Mouse (Mus musculus) testis, adult 2 months (tissue): Measurements from ENCODE around the gene Sorbs1. TPM values are rescaled to one million over a fixed set of nuclear protein-coding genes. Genes with fewer than 3 reads are reported as not detected.

Experiments used
- H3K27ac ChIP-seq: fragments of 200-500 bp; 2 replicates; pipeline ENCODE4 v1.5.1; 2012; ENCODE audit warnings: low read depth, low read length; ENCODE audit not compliant: control insufficient read depth, insufficient read depth
- H3K27me3 ChIP-seq: fragments of 200-500 bp; 2 replicates; pipeline ENCODE4 v1.6.1; 2012; ENCODE audit warnings: mild to moderate bottlenecking, low read length, moderate library complexity; ENCODE audit not compliant: control insufficient read depth, insufficient read depth
- H3K36me3 ChIP-seq: fragments of 200-500 bp; 2 replicates; pipeline ENCODE4 v1.6.1; 2012; ENCODE audit warnings: mild to moderate bottlenecking, low read length; ENCODE audit not compliant: control insufficient read depth, insufficient read depth
- H3K4me1 ChIP-seq: fragments of 200-500 bp; 2 replicates; pipeline ENCODE4 v1.6.1; 2012; ENCODE audit warnings: low read length; ENCODE audit not compliant: control insufficient read depth, insufficient read depth
- H3K4me3 ChIP-seq: fragments of 200-500 bp; 2 replicates; pipeline ENCODE4 v1.5.1; 2012; ENCODE audit warnings: low read depth, mild to moderate bottlenecking, low read length, moderate library complexity, mixed read lengths; ENCODE audit not compliant: control insufficient read depth
- CTCF ChIP-seq: fragments of 200-500 bp; IDR thresholded peaks from 2 replicates; pipeline ENCODE4 v1.5.1; 2012; ENCODE audit warnings: low read depth, mild to moderate bottlenecking, inconsistent platforms, low read length, moderate library complexity; ENCODE audit not compliant: control insufficient read depth, insufficient read depth, insufficient replicate concordance
- POLR2A ChIP-seq: fragments of 200-500 bp; IDR thresholded peaks from 2 replicates; pipeline ENCODE4 v1.6.1; 2012; ENCODE audit warnings: low read depth, mild to moderate bottlenecking, inconsistent platforms, low read length, moderate library complexity; ENCODE audit not compliant: control insufficient read depth
- polyA plus RNA-seq: library from polyadenylated mRNA; depleted of rRNA; stranded (reverse); fragments of >200 nt; gene quantifications from 2 replicates; pipeline ENCODE4 v1.2.3, GENCODE M21; 2012

Sorbs1 gene
- polyA plus RNA-seq, 1 experiment, result 13.0 TPM

DNA sequence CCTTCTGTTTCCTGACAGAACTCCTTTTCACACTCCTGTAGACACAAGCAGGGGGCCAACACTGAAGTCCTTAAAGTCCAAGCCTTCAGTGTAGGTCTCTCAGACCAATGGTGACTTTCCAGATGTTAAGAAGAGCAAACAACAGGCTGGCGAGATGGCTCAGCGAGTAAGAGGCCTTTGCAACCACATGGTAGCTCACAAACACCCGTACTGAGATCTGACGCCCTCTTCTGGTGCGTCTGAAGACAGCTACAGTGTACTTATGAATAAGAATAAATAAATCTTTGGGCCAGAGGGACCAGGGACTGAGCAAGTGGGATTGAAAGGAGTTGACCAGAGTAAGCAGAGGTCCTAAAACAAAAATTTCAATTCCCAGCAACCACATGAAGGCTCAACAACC is 129.6 kb downstream of the Sorbs1 start:
- Histone ChIP-seq H3K27ac (no peak overlapping the region), H3K27me3 (no peaks in the 10 kb centered on the region), H3K36me3 (no peaks in the 10 kb centered on the region), H3K4me3 (no peak overlapping the region), H3K4me1 (no peaks in the 10 kb centered on the region)
- TF ChIP-seq CTCF (no peak), POLR2A (no peak)

GRCm38 (mm10) chr19:40380656-40381055 is 132.9 kb downstream of the Sorbs1 start:
- TF ChIP-seq CTCF, result no peak
- no peak for TF ChIP-seq POLR2A
- Histone ChIP-seq H3K4me3 (no peak overlapping the region), H3K27ac (no peak overlapping the region), H3K36me3 (no peaks in the 10 kb centered on the region), H3K4me1 (no peaks in the 10 kb centered on the region), H3K27me3 (no peaks in the 10 kb centered on the region)

DNA sequence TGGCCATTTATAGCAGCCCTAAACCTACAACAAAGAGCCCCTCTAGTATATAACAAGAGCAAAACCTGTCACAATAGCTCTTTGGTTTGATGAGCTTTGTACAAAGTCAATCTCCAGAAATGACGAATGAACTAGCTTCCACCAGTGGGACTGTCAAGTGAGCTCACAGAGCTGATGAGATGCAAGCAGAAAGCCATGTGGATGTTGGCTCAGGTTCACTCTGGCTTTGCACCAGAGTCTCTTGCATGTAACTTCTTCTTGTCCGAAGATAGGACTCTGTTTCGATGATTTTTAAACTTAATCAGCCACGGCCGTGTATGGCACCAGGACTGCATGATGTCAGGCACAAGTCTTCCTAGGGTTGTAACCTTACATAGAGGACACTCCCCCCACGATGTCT is 133.6 kb downstream of the Sorbs1 start:
- Histone ChIP-seq H3K27me3 (no peaks in the 10 kb centered on the region), H3K4me1 (no peaks in the 10 kb centered on the region), H3K4me3 (no peak overlapping the region), H3K27ac (no peak overlapping the region), H3K36me3 (no peaks in the 10 kb centered on the region)
- TF ChIP-seq CTCF (no peak), POLR2A (no peak)

- no peaks in the 10 kb centered on the region for H3K27me3 ChIP-seq
- no peak overlapping the region for H3K4me3 ChIP-seq
- TF ChIP-seq POLR2A (no peak), CTCF (no peak)
- H3K27ac ChIP-seq, result no peak overlapping the region
- H3K36me3 ChIP-seq, result no peaks in the 10 kb centered on the region
- no peaks in the 10 kb centered on the region for H3K4me1 ChIP-seq
These were observed 134.5 kb downstream of the Sorbs1 start for GRCm38 (mm10) chr19:40379081-40379480.

DNA sequence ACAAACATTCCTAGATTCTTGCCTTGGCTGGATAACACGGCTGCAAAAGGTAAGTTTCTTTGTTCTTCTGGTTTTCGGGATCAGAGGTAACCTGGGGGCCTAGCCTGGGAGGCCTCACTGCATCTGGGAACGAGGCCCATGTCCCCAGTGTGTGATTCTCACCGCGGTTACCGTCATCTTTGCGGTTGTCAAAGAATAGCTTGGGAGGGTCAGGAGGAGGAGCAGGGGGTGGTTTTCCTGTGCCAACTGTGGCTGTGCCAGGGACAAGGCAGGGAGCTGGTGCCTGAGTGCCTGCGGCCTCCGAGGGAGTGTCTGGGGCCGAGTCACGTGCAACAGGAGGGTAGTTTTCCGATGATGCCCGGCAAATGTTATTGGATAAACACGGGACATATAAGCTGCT is 135.9 kb downstream of the Sorbs1 start:
- no peak overlapping the region for H3K27ac ChIP-seq
- H3K4me1 ChIP-seq, result no peaks in the 10 kb centered on the region
- no peak for TF ChIP-seq POLR2A
- no peak for TF ChIP-seq CTCF
- H3K27me3 ChIP-seq, result no peaks in the 10 kb centered on the region
- no peak overlapping the region for H3K4me3 ChIP-seq
- H3K36me3 ChIP-seq, result no peaks in the 10 kb centered on the region

GRCm38 (mm10) chr19:40376566-40377281 is 136.9 kb downstream of the Sorbs1 start:
- Histone ChIP-seq H3K36me3 (no peaks in the 10 kb centered on the region), H3K4me1 (no peaks in the 10 kb centered on the region), H3K27me3 (no peaks in the 10 kb centered on the region), H3K27ac (no peak overlapping the region), H3K4me3 (no peak overlapping the region)
- no peak for TF ChIP-seq CTCF
- TF ChIP-seq POLR2A, result no peak

DNA sequence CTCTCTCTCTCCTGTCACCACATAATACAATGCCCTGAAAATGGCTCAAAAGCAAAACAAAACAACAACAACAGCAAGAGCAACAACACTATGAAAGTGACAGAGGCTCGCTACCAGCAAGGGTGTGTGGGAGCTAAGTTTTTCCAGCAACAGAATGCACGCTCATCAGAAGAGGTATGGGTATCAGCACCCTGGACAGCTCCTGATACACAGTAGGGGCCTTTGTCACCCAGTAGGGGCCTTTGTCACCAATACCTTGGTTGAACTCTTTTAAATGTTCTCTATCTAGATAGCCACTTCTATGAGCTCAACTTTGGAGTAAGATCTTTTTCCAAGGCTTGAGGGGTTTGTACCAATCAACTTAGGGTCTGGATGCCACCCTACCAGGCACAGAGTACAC is 138.9 kb downstream of the Sorbs1 start:
- Histone ChIP-seq H3K27me3 (no peaks in the 10 kb centered on the region), H3K4me1 (no peaks in the 10 kb centered on the region), H3K4me3 (no peak overlapping the region), H3K27ac (no peak overlapping the region), H3K36me3 (no peaks in the 10 kb centered on the region)
- TF ChIP-seq POLR2A (no peak), CTCF (no peak)

DNA sequence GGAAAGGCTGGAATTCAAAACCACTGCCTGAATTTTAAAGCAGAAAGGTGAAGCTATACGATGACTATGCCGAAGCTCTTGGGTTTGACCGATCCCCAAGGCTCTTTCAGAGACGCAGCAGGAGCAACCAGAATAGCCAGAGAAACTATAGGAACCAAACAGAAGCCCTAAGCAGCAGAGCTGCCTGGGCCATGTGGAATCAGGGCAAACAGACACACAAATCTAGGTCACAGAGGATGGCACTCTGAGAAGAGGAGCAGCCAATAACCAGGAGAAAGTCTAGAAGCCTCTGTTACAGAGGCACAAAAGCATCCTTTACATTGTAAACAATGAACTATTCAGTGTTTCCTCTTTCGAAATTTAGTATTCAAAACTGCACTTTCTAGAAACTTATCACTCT is 140.9 kb downstream of the Sorbs1 start:
- no peak overlapping the region for H3K27ac ChIP-seq
- no peaks in the 10 kb centered on the region for H3K36me3 ChIP-seq
- no peaks in the 10 kb centered on the region for H3K27me3 ChIP-seq
- TF ChIP-seq POLR2A (no peak), CTCF (no peak)
- H3K4me1 ChIP-seq, result no peaks in the 10 kb centered on the region
- no peak overlapping the region for H3K4me3 ChIP-seq
